Comparison of ENCODE assay signal across 8 mouse cellular contexts in the genomic region with DNA sequence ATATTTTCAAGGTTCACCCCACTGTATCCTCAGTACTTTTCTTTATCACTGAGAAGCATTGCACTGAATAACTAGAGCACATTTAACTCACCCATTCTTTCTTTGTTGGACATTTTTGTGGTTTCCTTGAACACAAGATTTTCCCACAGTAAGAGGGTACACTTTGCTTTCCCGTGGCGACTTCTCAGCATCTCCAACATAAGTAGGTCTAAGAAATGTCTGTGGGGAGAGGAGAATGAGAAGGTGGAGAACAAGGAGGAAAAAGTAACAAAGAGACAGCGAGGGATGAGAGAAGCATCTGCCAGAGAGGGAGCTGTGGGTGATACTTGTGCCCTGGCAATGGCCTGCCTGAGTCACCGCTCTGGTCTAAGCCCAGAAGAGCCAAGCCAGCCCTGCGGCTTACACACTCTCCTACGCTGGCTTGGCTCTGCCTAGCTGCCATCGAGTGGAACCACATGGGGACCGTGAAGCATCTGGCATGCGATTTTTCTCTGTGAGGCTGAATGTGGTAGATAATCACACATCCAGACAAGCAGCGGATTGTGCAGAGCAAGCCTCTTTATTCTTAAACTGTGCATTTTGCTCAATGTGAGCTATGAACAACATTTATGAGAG.
DNase-seq lines count a peak whose midpoint lies in the region.

No protein-coding gene starts in this region.

- peak; percentile 20 to 55 for DNase-seq in cerebellum, postnatal 25 days
- no peak for DNase-seq in cerebellum, adult 9-11 months
- DNase-seq in 3T3-L1 (ENCODE audit: low read depth, low spot score) = peak; percentile 96
- peak; percentile 87 for DNase-seq in fibroblast of lung, adult 2 months (ENCODE audit: low read depth)
- DNase-seq in left cerebral cortex, adult 11 months (ENCODE audit: low spot score) = peak; percentile 66
- DNase-seq in right cerebral cortex, adult 2 months (ENCODE audit: low spot score in 2 of 2) = peak; percentile 81 to 82
- no peak for DNase-seq in kidney, postnatal 36 days
- DNase-seq in retina, postnatal 1 day = no peak

Comparison
In these comparisons a context has a peak if more than half of its experiments do, and no peak if none do; other contexts are left out.
1. DNase-seq: peak in cerebellum, postnatal 25 days (2 of 2), 3T3-L1 (single experiment), fibroblast of lung, adult 2 months (single experiment), left cerebral cortex, adult 11 months (single experiment) and right cerebral cortex, adult 2 months (2 of 2); none in cerebellum, adult 9-11 months (single experiment), kidney, postnatal 36 days (0 of 2) and retina, postnatal 1 day (single experiment).